Mouse (Mus musculus): ENCODE data around the gene Slc35f3.
A peak's percentile ranks its signal among the peaks of the same experiment; 100 is the strongest.

The Slc35f3 gene

GRCm38 (mm10) chr8:126420834-126421233 is 122.5 kb downstream of the Slc35f3 start:
- DNase-seq (ENCODE audit: low spot score) = no peak

- peak; percentile 98 for DNase-seq (ENCODE audit: low spot score)
Observed at GRCm38 (mm10) chr8:126422174-126422919, 124.0 kb downstream of the Slc35f3 start, which contains the start of gene Coa6. TSS of gene Coa6 (plus strand) at chr8:126422515.

GRCm38 (mm10) chr8:126422920-126423300 is 124.6 kb downstream of the Slc35f3 start:
- peak; percentile 22 for DNase-seq (ENCODE audit: low spot score)

GRCm38 (mm10) chr8:126424163-126424562 is 125.8 kb downstream of the Slc35f3 start:
- DNase-seq (ENCODE audit: low spot score) = no peak

- no peak for DNase-seq (ENCODE audit: low spot score)
Observed at GRCm38 (mm10) chr8:126424946-126425345, 126.6 kb downstream of the Slc35f3 start.

GRCm38 (mm10) chr8:126429635-126430034 is 131.3 kb downstream of the Slc35f3 start:
- no peak for DNase-seq (ENCODE audit: low spot score)

- DNase-seq (ENCODE audit: low spot score) = peak; percentile 9
Observed at GRCm38 (mm10) chr8:126433827-126434226, 135.5 kb downstream of the Slc35f3 start.

GRCm38 (mm10) chr8:126438937-126439336 is 140.6 kb downstream of the Slc35f3 start:
- no peak for DNase-seq (ENCODE audit: low spot score)
